Mouse (Mus musculus) Muller cell, postnatal 12 days (primary cell): ENCODE data around the gene Clcn1.

Experiments
- DNase-seq: peaks from one replicate; pipeline ENCODE4 v3.0.0-alpha.2; 2015; ENCODE audit errors: inconsistent ontology term

Clcn1 gene

DNA sequence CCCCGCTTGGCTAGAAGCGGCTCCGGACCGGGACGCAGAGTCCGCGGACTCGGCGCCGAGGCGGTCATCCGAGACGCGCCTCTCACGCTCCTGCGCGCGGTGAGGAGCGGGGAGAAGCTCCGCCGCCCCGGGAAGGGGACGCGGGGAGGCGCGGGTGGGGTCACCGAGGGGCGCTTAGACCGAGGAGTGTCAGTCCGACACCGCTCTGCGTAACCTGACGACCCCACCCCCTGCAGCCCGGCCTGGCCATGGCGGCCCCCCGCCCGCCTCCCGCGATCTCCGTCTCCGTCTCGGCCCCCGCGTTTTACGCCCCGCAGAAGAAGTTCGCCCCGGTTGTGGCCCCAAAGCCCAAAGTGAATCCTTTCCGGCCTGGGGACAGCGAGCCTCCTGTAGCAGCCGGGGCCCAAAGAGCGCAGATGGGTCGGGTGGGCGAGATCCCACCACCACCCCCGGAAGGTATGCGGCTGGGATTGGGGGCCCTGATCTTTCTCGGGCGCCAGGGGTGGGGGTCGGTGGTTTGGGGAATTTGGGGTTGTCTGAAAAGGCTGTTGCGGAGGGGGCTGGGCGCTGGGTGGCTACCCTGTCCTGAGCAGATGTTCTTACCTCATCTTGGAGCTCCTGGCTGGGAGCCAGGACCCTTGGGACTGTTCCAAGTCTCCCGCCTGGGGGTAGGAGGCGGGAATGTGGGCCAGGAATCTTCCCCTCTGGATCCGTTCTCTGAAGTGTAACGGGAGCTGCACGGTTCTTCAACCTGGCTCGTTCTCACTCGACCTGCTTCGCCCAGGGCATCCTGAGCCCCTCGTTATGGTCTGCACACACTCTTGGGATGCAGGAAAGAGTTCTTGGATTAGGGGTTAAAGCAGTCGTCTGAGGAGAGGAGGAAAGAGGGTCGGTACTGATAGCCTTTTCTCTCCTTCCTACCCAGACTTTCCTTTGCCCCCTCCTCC lies 63.8 kb downstream of the Clcn1 start:
- DNase-seq: peak; percentile 91

- no peak for DNase-seq
Observed at GRCm38 (mm10) chr6:42350968-42351775, 64.7 kb downstream of the Clcn1 start.

GRCm38 (mm10) chr6:42351776-42352485 lies 65.4 kb downstream of the Clcn1 start:
- no peak for DNase-seq

DNA sequence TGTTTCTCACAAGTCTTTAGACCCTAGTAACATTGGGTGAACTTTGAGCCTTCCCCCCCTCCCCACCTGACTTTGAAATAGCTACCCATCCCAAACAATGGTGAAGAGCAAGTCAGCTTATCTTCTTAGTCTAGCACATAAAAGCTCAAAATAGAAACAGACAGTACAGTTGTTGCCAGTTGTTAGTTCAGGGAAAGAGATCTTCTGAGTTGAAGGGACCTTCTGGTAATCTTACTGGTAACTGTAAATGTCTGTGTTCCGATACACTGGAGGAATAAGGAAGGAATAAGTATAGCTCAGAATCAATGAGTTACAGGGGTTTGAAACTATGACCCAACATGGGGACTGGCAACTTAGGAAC lies 66.0 kb downstream of the Clcn1 start:
- DNase-seq: no peak

DNA sequence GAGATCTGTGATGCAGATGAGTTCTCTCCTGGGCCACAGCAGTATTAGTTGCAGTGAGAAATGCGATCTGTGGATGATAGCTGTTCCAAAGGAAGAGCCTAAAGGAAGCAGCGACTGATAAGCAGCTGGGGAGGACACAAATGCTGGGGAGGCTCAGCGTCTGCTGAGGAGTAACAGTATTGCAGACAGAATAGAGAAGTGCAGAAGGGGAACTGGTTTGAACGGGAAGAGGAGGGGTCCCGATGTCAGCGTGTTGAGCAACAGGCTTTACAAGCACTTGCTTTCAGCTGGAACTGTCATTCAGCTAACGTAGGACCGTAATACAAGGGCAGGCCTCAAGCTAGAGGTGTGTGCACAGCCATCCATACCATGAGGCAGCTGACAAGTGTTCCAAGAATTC lies 66.7 kb downstream of the Clcn1 start:
- no peak for DNase-seq

GRCm38 (mm10) chr6:42354076-42355019 lies 67.9 kb downstream of the Clcn1 start:
- DNase-seq: peak; percentile 79

DNA sequence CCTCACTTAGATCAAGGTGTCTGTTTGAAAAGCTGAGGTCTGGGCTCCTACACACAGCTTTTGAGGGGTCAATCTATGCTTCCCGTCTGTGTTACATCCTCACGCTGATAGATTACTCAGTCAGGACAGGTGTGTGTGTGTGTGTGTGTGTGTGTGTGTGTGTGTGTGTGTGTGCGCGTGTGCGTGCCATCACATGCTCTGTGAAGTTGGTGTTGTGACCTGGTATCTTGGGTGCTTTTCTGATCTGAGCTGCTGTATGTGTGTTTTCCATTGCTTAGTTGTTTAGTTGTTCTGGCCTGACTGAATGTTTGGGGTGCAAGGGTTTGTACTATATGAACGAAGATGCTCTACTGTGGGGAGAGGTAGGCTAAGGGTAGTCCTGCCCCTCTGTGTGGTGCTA lies 68.9 kb downstream of the Clcn1 start:
- no peak for DNase-seq

- no peak for DNase-seq
Observed at GRCm38 (mm10) chr6:42355794-42356600, 69.5 kb downstream of the Clcn1 start.

- no peak for DNase-seq
Observed at GRCm38 (mm10) chr6:42356913-42357312, 70.4 kb downstream of the Clcn1 start.

- no peak for DNase-seq
Observed at GRCm38 (mm10) chr6:42357901-42358300, 71.4 kb downstream of the Clcn1 start.

DNA sequence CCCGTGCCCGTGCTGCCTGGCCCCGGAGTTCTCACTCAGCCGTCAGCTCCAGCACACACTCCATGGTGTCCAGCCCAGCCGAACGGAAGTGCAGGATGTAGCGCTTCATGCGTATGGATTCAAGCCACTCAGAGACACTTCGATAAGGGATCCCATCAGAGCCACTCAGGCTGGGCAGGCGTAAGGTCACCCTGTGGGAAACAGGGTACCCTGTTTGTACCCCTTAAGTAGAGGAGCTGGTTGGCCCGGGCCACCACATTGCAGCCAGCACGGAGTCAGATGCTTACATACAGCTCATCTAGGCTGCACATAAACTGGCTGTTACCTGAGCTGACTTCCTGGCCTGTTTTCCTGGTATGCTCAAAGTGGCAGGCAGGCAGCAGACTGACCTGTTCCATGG lies 72.4 kb downstream of the Clcn1 start:
- no peak for DNase-seq

GRCm38 (mm10) chr6:42359364-42360147 lies 73.1 kb downstream of the Clcn1 start:
- peak; percentile 62 for DNase-seq

DNA sequence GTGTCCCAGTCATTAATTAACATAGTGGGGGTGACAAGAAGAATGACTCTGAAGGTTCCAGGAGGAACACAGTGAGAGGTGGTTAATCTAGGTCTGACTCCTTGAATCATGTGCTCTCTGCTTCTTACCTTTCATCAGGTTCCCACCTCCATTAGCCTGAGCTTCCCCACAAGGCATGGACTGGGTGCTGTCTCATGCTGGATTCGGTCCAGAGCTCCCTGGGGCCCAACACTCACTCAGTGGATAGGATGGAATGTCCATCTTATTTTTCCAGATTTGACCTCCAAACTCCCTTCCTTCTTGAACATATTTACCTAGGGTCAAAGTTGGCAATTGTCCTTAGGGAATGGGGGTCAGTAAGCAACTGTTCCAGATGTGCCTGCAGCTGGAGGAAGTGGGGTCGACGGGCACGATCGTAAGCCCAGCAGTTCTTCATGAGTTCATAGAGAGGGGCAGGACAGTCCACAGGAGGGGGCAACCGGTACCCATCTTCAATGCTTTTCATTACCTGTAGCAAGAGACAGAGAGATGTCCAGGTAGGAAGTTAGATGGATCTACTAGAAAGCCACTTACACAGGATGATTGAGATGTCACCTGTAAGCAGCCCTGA lies 73.9 kb downstream of the Clcn1 start:
- DNase-seq: no peak

DNA sequence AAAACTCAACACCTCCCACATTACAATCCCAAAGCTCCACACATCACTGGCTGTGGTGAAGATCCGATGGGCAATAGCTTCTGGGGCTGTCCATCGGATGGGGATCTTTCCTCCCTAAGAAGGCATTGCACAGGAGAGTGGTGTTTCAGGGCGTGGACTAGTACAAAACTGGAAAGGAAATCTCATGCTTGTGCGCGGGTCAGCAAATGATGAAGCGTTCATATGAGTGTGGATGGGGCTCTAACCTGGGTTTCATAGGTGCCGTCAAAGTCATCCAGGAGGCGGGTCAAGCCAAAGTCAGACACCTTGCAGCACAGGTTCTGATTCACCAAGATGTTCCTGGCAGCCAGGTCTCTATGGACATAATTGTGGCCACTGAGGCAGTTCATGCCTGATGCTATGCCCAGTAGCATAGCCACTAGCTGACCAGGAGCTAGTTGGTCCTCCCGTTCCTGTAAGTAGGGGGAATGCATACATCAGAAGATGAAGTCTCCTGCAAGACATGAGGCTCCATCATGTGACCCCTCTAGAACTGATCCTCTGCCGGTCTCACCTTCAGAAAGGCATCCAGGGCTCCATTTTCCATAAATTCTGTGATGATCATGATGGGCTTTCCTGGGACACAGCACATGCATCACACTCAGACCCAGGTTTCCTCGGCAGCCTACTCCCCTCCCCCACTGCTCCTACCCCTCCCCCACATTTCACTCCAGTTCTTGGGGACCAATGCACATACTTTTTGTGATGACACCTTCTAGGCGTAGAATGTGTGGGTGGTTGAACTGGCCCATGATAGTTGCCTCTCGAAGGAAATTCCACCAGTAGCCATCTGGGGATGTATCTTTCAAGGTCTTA lies 74.8 kb downstream of the Clcn1 start:
- no peak for DNase-seq

DNA sequence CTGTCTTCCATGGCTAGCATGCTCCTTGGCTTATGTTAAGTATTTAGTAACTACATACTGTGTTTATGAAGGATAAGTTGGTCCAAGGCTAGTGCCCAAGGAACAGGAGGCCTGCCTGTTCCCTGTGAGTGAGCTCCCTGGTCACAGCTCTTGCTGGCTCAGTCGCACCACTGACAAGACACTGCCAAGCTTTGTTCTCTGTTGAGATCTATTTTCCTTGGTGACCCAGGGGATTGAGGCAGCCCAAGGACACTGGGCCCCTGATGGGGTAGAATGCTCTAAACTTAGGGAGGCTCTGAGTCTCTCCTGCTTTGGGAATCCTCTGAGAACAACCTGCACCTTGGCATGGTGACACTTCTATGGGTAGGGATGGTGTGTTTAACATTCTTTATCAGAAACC lies 75.6 kb downstream of the Clcn1 start:
- DNase-seq: peak; percentile 50

- DNase-seq: no peak
Observed at GRCm38 (mm10) chr6:42362497-42362896, 76.0 kb downstream of the Clcn1 start.

- DNase-seq: no peak
Observed at GRCm38 (mm10) chr6:42362974-42363373, 76.5 kb downstream of the Clcn1 start.

DNA sequence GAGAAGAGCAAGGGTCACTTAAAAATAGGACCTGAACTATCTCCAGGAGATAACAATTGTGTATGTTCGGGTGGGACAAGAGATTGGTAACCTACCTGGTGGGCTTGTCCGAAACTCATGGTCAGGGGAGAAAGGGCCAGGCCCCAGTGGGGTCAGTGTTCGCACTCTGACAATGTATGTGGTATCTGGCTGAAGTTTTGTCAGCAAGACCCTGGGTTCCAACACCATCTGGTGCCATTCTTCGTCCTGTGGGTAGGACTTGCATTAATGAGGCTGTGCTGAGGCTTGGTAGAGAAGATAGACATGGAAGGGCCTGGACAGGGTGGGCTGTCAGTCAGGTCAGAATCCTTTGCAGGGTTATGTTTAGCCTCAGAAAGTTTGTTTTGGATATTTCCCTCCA lies 77.6 kb downstream of the Clcn1 start:
- DNase-seq: no peak
